Mouse (Mus musculus) left cerebral cortex, adult 11 months (tissue): ENCODE measurements around the gene Rad54l.

Source experiments
- DNase-seq: peaks from one replicate; pipeline ENCODE4 v3.0.0; 2022; ENCODE audit warnings: low spot score

The Rad54l gene

DNA sequence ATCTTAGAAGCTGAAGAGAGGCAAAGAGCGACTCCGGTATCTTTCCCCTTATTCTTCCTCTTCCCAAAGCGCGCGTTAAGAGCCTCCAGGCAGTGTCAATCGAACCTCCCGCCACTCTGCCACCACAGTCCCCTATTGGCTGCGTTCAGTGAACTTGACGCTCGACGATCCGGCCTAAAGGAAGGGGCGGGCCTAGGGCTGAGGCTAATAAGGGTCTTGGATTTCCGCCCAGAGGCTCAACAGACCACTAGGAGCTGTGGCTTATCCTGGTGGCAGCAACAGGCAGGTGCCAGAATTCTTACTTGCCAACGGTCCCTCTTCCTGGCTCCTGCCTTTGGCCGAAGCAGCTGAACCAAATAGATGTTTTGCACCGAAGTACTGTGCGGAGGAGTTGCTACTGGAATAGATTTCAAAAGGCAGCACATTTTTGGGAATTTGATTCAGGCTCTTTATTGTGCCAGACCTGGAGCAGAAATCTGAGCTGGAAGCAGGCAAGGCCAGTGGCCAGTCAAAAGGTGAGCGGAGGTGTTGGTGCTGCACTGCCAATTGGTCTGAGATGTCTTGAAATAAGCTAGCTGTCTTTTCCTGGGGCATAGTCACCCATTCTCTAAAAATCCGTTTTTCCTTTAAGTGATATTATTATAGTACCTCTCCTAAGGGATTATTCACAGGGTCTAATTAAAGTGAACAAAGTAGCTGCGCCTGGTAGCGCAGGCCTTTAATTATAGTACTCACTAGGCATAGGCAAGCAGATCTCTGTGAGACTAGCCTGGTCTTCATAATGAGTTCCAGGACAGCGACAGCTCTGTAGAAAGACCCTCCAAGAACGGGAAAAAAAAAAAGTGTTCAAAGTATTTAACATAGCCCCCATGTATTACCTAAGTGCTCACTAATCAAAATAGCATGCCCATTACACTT, at the start of gene Rad54l, which contains the start of gene Pomgnt1:
TSS of gene Rad54l (minus strand) at position 89 of the 918 bp plus-strand sequence.
TSS of gene Pomgnt1 (plus strand) at position 239 of the 918 bp plus-strand sequence.
- DNase-seq = peak; percentile 58

- DNase-seq = no peak
Observed at GRCm38 (mm10) chr4:116173072-116173471, 49.6 kb upstream of the Rad54l start, which contains the start of the genes 1700042G07Rik and Gm49337. TSS of gene 1700042G07Rik (plus strand) at chr4:116173372. TSS of gene Gm49337 (plus strand) at chr4:116173384.

GRCm38 (mm10) chr4:116169353-116169672, 45.8 kb upstream of the Rad54l start:
- no peak for DNase-seq

DNA sequence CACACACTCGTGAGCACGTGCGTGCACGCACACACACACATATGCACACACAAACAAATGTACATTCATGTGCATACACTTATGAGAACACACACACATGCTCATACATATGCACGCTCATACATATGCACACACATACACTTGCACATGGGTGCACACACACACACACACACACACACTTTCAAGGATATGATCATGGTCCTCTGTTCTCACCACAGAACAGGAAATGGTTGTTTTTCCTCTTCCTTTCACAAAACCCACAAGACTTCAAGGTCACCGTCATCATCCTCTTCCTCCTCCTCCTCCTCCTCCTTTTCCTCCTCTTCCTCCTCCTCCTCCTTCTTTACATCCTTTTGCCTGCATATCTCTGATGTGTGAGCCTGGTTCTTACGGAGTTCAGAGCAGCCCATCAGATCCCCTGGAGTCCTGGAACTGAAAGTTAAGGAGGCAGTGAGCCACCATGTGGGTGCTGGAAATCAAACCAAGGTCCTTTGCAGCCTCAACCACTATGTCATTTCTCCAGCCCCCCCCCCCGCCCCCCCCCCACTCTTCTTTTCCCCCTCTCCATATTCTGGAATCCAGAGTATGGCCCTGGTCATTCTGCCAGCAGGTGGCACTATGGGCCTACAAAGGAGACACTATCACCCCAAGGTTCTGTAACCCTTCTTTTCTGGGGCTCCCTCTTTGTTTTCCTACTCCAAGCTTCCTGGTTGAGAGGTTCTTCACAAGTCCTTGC, 45.3 kb upstream of the Rad54l start:
- DNase-seq = no peak

- no peak for DNase-seq
Observed at GRCm38 (mm10) chr4:116167404-116167803, 43.9 kb upstream of the Rad54l start, which contains the start of gene Tspan1. TSS of gene Tspan1 (minus strand) at chr4:116167601.

GRCm38 (mm10) chr4:116165708-116166407, 42.4 kb upstream of the Rad54l start:
- DNase-seq = no peak

- no peak for DNase-seq
Observed at GRCm38 (mm10) chr4:116164759-116165554, 41.5 kb upstream of the Rad54l start.

DNA sequence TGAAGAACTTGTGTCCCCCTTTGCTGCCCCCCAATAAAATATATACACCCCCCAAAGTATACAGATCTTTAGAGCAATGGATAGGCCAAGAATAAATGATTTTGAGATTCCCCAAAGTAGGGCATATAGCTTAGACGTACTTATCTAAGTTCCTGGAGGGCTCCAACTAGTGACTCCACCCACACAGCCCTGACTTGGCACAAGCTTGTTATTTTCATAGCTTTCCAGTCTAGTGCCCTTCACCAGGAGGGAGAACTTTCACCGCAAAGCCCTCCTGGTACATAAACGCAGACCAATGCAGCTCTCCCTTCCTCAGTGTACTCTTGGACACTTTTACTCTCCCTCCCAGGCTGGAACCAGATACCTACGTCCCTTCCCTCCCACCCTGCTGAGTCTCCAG, 38.7 kb upstream of the Rad54l start:
- no peak for DNase-seq

- DNase-seq = peak; percentile 62
Observed at GRCm38 (mm10) chr4:116160769-116161168, 37.3 kb upstream of the Rad54l start.

DNA sequence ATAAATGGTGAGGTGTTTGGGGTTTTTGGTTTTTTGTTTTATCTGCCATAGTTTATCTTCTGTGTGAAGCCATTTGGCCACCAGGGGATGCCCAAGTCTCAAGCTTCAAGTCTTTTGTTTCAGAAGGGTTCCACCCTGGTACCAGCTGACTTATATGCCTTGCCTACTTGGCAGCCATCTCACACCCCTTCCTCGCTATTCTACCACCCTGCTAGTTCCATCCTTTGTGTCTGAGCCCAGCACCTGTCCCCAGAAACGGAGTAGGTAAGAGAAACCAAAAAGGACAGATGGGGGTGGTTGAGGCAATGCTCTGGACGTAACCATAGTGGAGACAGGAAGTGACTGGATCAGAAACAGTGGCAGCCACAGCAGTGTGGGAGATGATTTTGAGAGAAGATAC, 36.4 kb upstream of the Rad54l start:
- DNase-seq = no peak

DNA sequence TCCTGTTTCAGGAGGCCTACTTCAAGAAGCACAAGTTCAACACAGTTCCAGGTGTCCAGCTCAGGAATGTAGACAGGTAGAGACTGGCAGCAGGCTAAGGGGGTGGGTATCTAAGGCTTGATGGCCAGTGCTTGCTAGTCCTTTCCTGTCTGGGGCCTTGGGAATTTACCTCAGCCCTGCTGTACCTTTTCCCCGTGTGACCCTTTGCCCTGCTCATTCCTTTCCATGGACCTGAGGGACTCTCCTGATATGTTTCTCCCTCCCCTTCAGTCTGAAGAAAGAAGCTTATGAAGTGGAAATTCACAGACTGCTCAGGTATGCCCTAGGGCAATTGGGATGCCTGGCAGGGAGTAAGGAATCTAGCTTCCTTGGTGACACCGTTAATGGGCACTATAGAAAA, 34.4 kb upstream of the Rad54l start:
- DNase-seq = no peak

GRCm38 (mm10) chr4:116152702-116153101, 29.2 kb upstream of the Rad54l start:
- no peak for DNase-seq

DNA sequence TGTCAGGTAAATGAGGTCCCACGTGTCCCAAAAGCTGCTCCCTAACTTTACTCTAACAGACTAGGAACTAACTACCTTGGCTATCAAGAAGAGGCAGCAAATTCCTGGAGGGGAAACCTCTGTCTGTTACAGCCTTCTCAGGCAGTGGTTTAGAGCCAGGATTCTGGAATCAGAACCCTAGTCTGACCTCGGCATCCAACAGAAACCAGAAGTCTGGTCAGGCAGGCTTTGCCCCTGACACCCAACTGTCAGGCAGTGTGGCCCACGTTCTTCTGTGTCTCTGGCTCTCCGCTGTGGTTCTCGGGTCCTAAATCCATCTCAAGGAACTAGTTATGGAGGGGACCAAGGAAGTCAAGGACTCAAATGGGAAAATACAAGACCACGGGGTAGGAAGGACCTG, 27.7 kb upstream of the Rad54l start, which contains the start of gene Lurap1:
TSS of gene Lurap1 (minus strand) at position 101 of the 400 bp plus-strand sequence.
- DNase-seq = no peak

- DNase-seq = no peak
Observed at GRCm38 (mm10) chr4:116150862-116151221, 27.4 kb upstream of the Rad54l start.

- DNase-seq = no peak
Observed at GRCm38 (mm10) chr4:116150156-116150861, 26.8 kb upstream of the Rad54l start.

GRCm38 (mm10) chr4:116149812-116150155, 26.3 kb upstream of the Rad54l start:
- DNase-seq = no peak

DNA sequence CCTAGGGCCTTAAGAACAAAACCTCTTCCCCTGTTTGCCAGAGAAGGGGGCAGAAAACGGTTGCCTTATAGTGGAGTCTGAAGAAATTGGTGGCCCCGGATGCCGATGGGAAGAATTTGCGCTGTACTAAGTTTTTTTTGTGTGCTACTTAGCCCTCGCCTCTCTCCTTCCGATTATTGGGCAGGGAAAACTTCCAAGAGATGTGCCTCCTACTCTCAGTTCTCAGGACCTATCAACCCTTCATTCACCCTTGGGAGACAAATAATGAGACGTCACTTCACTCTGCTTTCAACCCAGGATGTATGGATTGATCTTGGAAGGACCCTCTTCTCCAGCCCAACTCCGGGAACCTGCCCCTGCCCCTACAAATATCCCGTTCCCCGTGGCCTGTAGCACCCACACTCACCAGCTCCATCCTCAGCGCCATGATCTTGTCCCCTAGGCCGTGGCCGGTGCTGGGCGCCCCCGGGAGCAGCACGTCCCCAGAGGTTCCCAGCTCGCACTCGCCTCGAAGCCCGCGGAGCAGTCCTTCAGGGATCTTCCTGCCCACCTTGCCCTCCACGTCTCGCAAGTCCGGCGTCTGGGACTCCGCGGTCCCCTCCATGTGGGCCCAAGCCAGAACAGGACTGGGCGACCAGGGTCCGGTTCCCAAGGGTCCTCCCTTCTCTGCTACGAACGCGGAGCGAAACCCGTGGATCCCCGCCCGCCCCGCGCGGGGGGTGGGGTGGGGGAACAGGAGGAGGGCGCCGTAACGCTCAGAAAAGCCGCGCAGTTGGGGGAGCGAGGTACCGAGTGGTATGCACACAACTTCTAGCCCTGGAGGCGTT, 20.6 kb upstream of the Rad54l start:
- no peak for DNase-seq

GRCm38 (mm10) chr4:116143317-116143811, 19.9 kb upstream of the Rad54l start:
- DNase-seq = no peak

DNA sequence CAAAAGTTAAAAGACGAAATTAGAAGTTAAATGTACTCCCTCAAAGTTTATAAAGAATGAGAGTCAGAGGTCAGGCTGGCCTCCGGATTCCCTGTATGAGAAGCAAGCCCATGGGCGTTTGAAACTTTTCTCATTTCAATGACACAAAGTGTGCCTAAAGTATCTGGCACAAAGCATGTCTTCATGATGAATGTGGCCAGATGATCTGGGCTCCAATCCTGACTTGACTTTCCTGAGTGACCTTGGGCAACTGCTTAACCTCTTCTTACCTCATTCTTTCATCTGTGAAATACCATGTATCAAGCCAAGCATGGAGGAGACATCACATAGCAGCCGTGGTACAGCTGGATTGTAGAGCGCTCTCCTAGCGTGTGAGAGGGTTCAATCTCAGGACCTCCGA, 18.8 kb upstream of the Rad54l start:
- DNase-seq = no peak

- no peak for DNase-seq
Observed at GRCm38 (mm10) chr4:116141736-116142135, 18.2 kb upstream of the Rad54l start.
